Mouse (Mus musculus) liver, embryonic 14.5 days (tissue): ENCODE measurements around the gene Ano5. TPM values are rescaled to one million over a fixed set of nuclear protein-coding genes. Genes with fewer than 3 reads are reported as not detected.

ENCODE experiments used
- ATAC-seq: fragments of 200-750 bp; cut with Nextera tagmentation; 2 replicates; pipeline ENCODE4 v1.8.0; 2017; ENCODE audit warnings: moderate number of reproducible peaks, mild to moderate bottlenecking, moderate library complexity; ENCODE audit not compliant: insufficient read depth
- DNase-seq, 3 experiments: peaks; one replicate each; pipeline ENCODE4 v3.0.0-alpha.2; 2012 to 2013; ENCODE audit warnings: low read depth in 3 of 3, low spot score in 3 of 3
- H3K27ac ChIP-seq: fragments of 300-500 bp; sonication (generic); 2 replicates; pipeline ENCODE4 v1.5.1; 2014; ENCODE audit warnings: moderate library complexity, mild to moderate bottlenecking, control low read depth, inconsistent platforms
- H3K27me3 ChIP-seq: fragments of 300-500 bp; sonication (generic); 2 replicates; pipeline ENCODE4 v1.6.1; 2014; ENCODE audit warnings: mild to moderate bottlenecking, low read length, moderate library complexity; ENCODE audit not compliant: control insufficient read depth, insufficient read depth
- H3K36me3 ChIP-seq: fragments of 300-500 bp; sonication (generic); replicated peaks from 2 replicates; pipeline ENCODE4 v1.6.1; 2014; ENCODE audit warnings: low read depth; ENCODE audit not compliant: control insufficient read depth, insufficient read depth
- H3K4me1 ChIP-seq, 2 experiments: fragments of 200-500 bp in 1 of 2; fragments of 300-500 bp in 1 of 2; sonication (generic) in 1 of 2; replicated peaks; 2 replicates each; pipeline ENCODE4 v1.6.1; 2012 to 2014; ENCODE audit warnings: antibody characterized with exemption in 1 of 2, inconsistent platforms in 1 of 2, low read length in 1 of 2; ENCODE audit not compliant: control insufficient read depth in 2 of 2, insufficient read depth in 2 of 2
- H3K4me2 ChIP-seq: fragments of 300-500 bp; sonication (generic); 2 replicates; pipeline ENCODE4 v1.6.1; 2014; ENCODE audit warnings: low read depth, mild to moderate bottlenecking, control low read depth, moderate library complexity
- H3K4me3 ChIP-seq, 2 experiments: fragments of 200-500 bp in 1 of 2; fragments of 300-500 bp in 1 of 2; sonication (generic) in 1 of 2; 2 replicates each; pipeline ENCODE4 v1.5.1; 2012 to 2014; ENCODE audit warnings: low read depth in 2 of 2, low read length in 2 of 2, mild to moderate bottlenecking in 2 of 2, control low read depth in 1 of 2, inconsistent platforms in 1 of 2, moderate library complexity in 1 of 2; ENCODE audit not compliant: insufficient read depth in 1 of 2
- H3K9ac ChIP-seq: fragments of 300-500 bp; sonication (generic); replicated peaks from 2 replicates; pipeline ENCODE4 v1.6.1; 2014; ENCODE audit warnings: mild to moderate bottlenecking, control low read depth, moderate library complexity
- H3K9me3 ChIP-seq: fragments of 300-500 bp; sonication (generic); 2 replicates; pipeline ENCODE4 v1.6.1; 2016; ENCODE audit warnings: low read length, mixed read lengths; ENCODE audit not compliant: control insufficient read depth
- CTCF ChIP-seq: IDR thresholded peaks from 2 replicates; pipeline ENCODE4 v1.5.1; 2016; ENCODE audit warnings: antibody characterized with exemption, low read depth, control low read depth
- EP300 ChIP-seq: IDR thresholded peaks from 2 replicates; pipeline ENCODE4 v1.6.1; 2016; ENCODE audit warnings: antibody characterized with exemption, low read depth
- WGBS: fragments of 180-500 bp; shearing (Covaris S2); extraction: QIAGEN DNeasy Blood & Tissue Kit; methylation state at CpG from one replicate; pipeline ENCODE4 v1.1.7; 2014; ENCODE audit not compliant: insufficient replicate concordance; 5-methylcytosine and 5-hydroxymethylcytosine counted together
- polyA plus RNA-seq, 2 experiments: library from polyadenylated mRNA; depleted of rRNA in 1 of 2; stranded (reverse) in 1 of 2; unstranded in 1 of 2; fragments of >200 nt; fragmentation: Nextera tagmentation in 1 of 2; extraction: Ambion mirVana in 1 of 2; gene quantifications; 2 replicates each; pipeline versions ENCODE4 v1.2.1 to v1.2.3; 2012 to 2014

The Ano5 gene
- polyA plus RNA-seq, 2 experiments: not detected

DNA sequence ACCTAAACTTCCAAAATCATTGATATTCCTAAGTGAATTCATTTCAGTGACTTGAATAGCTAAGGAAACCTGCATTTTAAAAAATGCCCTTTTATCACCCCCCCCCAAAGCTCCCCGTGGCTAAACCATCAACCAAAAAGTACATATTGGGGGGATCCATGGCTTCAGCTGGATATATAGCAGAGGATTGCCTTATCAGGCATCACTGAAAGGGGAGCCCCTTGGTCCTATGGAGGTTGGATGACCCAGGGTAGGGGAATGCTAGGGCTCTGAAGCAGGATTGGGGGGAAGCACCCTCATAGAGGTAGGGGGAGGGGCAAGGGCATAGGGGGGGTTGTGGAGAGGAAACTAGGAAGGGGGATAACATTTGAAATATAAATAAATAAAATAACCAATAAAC is 109.1 kb downstream of the Ano5 start:
- no peak for TF ChIP-seq EP300
- Histone ChIP-seq H3K4me2 (no peak overlapping the region), H3K4me1 (no peaks in the 10 kb centered on the region), H3K9ac (no peak overlapping the region), H3K27ac (no peak overlapping the region), H3K36me3 (no peaks in the 10 kb centered on the region), H3K27me3 (peaks cover 22% of the 10 kb centered on the region), H3K9me3 (no peaks in the 10 kb centered on the region), H3K4me3 (no peak overlapping the region)
- ATAC-seq (no peak), DNase-seq (no peak)
- 21% methylated on average over 1 of the region's 1 CpGs for WGBS

DNA sequence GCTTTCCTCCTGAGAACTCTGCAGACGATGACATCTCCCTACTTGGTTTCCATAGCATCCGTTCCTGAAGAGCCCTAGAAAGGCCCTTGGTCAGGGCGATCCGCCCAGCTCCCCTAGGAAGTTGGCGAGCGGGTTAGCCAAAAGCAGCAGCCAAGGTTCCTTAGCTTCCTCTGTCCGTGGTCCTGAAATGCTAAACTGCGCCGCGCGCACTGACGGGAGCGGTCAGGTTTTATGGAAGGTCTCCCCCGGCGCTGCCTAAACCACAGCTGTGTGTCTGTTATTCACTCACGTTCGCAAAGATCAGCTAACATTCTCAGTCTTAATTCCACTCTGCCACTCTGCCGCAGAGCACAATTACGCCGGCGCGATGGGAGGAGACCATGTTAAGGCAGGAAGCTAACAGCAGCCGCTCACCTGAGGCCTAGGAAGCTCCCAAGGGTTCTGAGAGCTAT is 110.9 kb downstream of the Ano5 start, which contains the start of gene Slc17a6:
TSS of gene Slc17a6 (plus strand) at position 313 of the 452 bp plus-strand sequence.
- Histone ChIP-seq H3K27me3 (peaks cover 39% of the 10 kb centered on the region), H3K36me3 (no peaks in the 10 kb centered on the region), H3K27ac (no peak within 1 kb of the TSS), H3K4me2 (no peak within 1 kb of the TSS), H3K9ac (no peak within 1 kb of the TSS), H3K4me3 (no peak within 1 kb of the TSS), H3K4me1 (no peaks in the 10 kb centered on the region), H3K9me3 (no peaks in the 10 kb centered on the region)
- WGBS: 2% methylated on average over 23 of the region's 23 CpGs
- no peak for TF ChIP-seq EP300
- TF ChIP-seq CTCF: no peak
- ATAC-seq (no peak), DNase-seq (no peak)

GRCm38 (mm10) chr7:51622196-51622595 is 111.4 kb downstream of the Ano5 start:
- WGBS: 2% methylated on average over 18 of the region's 18 CpGs
- H3K27ac ChIP-seq: no peak overlapping the region
- H3K9me3 ChIP-seq: no peaks in the 10 kb centered on the region
- no peaks in the 10 kb centered on the region for H3K4me1 ChIP-seq
- no peaks in the 10 kb centered on the region for H3K36me3 ChIP-seq
- no peak overlapping the region for H3K4me3 ChIP-seq
- no peak overlapping the region for H3K9ac ChIP-seq
- ATAC-seq: no peak
- TF ChIP-seq CTCF (no peak), EP300 (no peak)
- H3K4me2 ChIP-seq: no peak overlapping the region
- H3K27me3 ChIP-seq: peaks cover 44% of the 10 kb centered on the region
- no peak for DNase-seq

DNA sequence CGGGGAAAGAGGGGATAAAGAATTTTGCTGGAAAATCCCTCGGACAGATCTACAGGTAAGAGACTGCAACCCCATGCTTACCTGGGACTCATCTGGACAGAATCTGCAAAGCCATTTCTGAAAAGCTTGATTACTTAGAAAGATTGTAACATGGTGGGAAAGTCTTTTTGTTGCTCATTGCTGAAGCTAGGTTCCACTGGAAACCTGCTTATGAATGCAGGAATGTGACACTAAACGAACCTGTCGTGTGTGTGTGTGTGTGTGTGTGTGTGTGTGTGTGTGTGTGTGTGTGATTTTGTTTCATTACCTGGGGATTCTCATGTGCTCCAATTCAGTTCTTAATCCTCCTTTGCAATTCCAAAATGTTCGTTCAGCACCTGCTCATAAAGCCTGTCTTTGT is 111.8 kb downstream of the Ano5 start:
- H3K4me3 ChIP-seq: no peak overlapping the region
- 4% methylated on average over 5 of the region's 5 CpGs for WGBS
- H3K4me2 ChIP-seq: no peak overlapping the region
- TF ChIP-seq CTCF: no peak
- H3K27ac ChIP-seq: no peak overlapping the region
- DNase-seq (no peak), ATAC-seq (no peak)
- H3K36me3 ChIP-seq: no peaks in the 10 kb centered on the region
- H3K27me3 ChIP-seq: peaks cover 48% of the 10 kb centered on the region
- no peak overlapping the region for H3K9ac ChIP-seq
- H3K9me3 ChIP-seq: no peaks in the 10 kb centered on the region
- H3K4me1 ChIP-seq: no peaks in the 10 kb centered on the region

DNA sequence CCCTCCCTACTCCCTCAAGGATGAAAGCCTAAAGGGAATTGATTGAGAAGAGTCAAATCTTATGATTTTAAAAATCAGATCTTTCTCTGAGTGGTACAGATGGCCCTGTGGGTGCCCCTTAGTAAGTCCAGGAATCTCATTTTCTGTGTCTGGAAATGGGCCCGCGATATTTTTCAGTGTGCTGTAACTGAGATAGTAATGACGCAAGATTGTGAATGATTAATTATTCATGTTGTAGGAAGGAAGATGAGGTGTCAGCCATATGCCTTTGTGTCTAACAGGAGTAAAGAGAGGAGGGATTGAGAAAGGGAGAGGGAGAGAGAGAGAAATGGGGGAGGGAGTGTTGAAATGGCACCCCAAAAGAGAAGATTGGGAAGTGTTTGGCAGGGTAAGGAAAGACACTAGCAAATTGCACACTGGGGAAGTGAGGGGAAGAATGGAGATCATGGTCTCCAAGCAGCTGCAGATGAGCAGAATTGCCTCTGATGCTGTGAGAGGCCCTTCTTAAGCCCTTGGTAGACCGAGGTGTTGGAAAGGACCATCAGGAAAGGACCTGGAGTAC is 113.6 kb downstream of the Ano5 start:
- Histone ChIP-seq H3K27me3 (peaks cover 58% of the 10 kb centered on the region), H3K27ac (no peak overlapping the region), H3K4me2 (no peak overlapping the region), H3K9ac (no peak overlapping the region), H3K36me3 (no peaks in the 10 kb centered on the region), H3K4me1 (no peaks in the 10 kb centered on the region), H3K9me3 (no peaks in the 10 kb centered on the region), H3K4me3 (no peak overlapping the region)
- 3% methylated on average over 4 of the region's 4 CpGs for WGBS
- DNase-seq: no peak
- no peak for ATAC-seq
- TF ChIP-seq EP300 (no peak), CTCF (no peak)
